Mouse (Mus musculus) ovary, postnatal 10 days (tissue): ENCODE results near the gene Cct2.
"Not testable (repeated sequence)": the region's sequence is repeated elsewhere in the genome, so short reads cannot be mapped to it uniquely, and the experiment has no call there.

Experiments used
- DNase-seq: peaks from one replicate; pipeline ENCODE4 v3.0.0; 2022; ENCODE audit warnings: low spot score

Gene Cct2

DNA sequence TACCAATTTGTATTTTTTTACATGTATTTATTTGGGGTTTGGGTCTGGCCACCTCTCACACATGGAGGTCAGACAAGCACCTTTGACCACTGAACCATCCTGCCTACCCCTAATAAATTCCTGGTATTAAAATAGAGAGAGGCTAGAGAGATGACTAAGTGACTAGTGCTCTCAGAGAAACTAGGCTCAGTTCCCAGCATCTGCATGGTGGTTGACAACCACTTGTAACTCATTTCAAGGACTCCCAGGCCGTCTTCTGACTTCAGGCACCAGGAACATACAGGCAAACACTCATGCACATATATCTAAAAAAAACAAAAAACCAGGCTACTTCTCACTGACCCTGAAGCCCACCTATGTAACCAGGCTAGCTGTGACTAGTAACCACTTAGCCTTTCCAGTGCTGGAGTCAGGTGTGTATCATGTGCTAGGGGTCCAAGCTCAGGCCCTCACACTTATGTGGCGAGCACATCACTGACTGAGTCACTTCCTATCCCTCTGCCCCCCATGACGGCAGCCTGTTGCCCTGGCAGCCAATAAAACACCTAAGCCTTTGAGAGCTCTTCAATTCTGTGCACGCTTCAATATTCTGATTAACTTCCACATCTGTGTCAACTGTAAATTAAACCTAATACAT, 13.5 kb downstream of the Cct2 start:
- DNase-seq = no peak

DNA sequence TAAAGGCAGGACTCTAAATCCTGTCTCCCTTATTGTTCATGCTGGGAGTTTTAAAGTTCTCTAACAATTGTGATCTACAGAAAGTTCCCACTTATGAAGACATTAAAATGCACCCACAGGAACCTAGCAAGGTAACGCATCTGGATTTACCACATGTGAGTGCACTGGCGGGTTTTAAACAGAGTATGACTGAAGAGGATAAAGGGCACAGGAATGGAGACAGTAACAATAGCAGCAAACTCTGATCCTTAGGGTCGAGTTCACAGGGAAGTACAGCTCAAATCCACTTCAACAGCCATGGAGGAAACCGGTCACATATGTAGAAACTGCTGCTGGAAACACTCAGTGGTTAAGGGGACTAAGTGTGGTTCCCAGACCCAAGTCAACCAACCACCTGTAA, 14.4 kb downstream of the Cct2 start:
- DNase-seq = no peak

DNA sequence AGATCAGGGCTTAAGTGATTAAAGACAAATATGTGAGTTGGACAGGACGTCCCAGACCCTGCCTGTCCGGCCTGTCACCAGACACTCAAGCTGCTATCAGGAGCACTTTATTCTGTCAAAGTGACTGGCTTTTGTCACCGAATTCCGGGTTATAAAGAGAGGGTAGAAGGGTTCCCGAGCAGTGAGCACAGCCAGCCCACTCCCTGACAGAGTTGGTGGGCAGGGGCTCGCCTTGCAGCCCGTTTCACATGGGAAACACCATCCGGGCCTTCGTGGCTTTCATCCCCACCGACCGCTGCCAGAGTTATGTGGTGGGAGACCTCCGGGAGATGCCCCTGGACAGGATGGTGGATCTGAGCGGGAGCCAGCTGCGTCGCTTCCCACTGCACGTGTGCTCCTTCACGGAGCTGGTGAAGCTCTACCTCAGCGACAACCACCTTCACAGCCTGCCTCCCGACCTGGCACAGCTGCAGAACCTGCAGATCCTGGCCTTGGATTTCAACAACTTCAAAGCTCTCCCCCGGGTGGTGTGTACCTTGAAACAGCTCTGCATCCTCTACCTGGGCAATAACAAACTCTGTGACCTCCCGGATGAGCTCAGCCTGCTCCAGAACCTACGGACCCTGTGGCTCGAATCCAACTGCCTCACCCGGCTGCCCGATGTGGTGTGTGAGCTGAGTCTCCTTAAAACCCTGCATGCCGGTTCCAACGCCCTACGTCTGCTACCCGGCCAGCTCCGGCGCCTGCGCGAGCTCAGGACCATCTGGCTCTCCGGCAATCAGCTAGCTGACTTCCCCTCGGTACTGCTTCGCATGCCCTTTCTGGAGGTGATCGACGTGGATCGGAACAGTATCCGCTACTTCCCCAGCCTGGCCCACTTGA, 18.2 kb downstream of the Cct2 start, which contains the start of gene Lrrc10:
TSS of gene Lrrc10 (plus strand) at position 167 of the 882 bp plus-strand sequence.
- no peak for DNase-seq

DNA sequence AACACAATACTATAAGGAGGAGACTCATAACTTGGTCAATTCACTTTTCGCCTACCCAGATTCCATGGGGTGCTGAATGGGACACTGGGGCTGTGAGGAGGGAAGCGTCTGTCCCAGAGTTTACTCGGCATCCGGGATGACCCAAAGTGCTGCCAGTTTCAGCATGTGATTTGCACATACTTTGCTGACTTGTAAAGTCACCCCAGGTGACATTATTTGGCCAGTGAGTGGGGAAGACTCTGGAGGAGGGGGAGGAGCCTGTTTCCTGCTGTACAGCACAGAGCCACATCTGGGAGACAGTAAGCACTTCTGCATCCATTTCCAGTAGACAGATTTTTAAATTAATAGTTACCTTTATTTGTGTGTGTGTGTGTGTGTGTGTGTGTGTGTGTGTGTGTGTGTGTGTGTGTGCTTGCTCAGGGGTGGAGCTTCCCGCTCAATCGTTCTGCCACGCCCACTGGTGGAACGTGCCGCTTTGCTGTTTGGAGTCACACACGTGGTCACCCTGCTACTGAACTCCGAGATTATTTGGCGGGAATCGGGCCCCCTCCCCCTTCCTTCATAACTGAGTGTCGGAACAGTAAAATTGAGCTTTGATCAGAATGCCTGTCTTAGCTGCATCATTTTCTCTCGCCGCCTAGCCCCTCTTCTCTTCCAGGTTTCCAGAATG, 20.0 kb downstream of the Cct2 start:
- DNase-seq = not testable (repeated sequence)

DNA sequence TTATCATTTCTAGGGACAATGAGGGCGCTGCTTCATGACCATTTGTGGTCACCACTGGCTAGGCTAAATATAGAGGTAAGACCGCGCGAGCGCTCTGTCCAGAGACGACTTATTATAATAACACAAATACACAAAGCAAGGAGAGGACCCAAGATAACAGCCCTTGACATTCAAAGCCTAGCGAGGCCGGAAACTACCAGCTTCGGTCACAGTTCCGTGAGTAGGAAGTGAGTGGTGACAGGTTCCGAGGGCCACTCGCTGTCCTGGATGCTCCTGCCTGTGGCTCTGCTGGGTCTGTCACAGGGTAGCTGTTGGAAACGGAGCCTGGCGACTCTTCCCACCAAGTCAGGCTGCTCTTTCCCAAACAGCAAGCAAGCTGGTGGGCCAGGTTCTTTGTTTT, 21.3 kb downstream of the Cct2 start:
- DNase-seq = no peak

DNA sequence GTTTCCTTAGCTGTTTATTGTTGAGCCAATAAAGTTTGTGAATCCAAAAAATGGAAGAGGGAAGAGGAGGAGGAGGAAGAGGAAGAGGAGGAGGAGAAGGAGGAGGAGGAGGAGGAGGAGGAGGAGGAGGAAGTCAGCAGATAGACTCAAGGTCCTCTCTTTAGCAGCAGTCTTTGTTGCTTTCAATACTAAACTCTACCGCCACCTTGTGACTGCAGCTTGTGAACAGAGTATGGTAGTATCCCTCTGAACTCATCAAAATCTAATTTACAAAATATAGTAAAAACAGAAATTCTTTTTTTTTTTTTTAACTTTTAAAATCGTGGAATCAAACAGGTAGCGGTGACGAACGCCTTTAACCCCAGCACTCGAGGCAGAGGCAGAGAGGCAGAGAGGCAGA, 23.3 kb downstream of the Cct2 start:
- DNase-seq = no peak

DNA sequence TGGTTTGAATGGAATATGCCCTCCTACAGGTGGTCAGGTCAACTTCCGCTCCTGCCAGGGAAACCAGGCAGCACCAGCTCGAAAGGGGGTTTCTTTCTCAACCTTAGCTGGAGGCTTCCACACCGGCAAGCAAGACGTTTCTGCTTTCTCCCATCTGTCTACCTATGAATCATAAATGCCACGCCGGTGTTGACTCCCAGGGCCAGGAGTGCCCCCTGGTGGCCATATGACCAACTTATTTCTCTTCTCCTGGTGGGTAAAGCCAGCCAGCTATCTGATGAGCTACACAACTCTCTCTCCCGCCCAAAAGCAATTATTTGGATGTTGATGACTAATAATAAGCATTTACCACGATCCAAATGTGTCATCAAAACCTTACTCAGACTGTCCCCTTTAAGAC, 29.8 kb downstream of the Cct2 start:
- DNase-seq = peak; percentile 24

DNA sequence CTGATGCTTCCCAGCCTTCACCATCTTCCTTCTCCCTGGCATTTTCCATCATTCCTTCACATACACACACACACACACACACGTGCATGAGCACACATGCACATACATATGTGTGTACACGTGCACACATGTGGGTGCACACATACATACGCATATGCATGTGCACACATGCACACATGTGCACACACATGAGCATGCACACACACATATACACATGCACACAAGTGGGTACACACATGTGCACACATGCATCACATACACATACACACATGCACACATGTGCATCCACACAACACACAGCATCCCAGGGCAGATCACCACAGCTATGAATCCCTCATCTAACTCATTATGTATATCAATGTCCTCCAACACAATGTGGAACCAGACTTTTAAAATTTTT, 32.5 kb downstream of the Cct2 start:
- no peak for DNase-seq

DNA sequence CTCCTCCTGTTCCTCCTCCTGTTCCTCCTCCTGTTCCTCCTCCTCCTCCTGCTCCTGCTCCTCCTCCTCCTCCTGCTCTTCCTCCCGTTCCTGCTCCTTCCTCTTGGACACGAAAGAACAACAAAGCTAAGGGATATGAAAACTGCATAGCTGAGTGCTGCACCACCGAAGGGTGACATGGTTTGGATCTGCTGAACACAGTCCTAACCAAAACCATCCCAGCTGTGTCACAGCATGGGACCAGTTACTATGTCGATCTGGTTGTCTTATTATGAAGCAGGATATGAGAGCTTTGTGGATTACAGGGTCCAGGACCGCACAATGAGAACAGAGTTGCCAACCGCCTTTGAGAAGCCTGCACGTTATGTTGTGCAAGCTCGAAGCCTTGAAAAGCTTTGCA, 37.4 kb downstream of the Cct2 start:
- no peak for DNase-seq

DNA sequence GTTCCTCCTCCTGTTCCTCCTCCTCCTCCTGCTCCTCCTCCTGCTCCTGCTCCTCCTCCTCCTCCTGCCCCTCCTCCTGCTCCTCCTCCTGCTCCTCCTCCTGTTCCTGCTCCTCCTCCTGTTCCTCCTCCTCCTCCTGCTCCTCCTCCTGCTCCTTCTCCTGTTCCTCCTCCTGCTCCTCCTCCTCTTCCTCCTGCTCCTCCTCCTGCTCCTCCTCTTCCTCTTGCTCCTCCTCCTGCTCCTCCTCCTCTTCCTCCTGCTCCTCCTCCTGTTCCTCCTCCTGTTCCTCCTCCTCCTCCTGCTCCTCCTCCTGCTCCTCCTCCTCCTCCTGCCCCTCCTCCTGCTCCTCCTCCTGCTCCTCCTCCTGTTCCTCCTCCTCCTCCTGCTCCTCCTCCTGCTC, 37.8 kb downstream of the Cct2 start:
- not testable (repeated sequence) for DNase-seq

DNA sequence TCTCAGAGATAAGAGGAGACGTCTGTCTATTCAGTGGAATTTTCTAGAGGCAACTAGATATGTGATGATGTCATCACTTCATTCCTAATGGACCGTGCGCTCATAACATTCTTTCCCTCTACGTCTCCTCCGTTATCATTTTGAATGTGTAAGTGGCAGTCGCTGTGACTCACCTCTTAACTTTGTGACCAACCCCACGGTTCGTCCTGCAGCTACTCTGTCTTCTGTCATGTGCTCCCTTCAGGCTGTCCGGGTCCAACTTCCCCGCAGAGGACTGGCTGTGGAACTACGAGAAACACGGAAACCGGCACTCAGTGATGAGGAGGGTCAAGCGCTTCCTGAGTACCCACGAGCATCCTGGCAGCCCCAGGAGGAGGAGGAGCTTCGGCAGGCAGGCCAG, 39.9 kb downstream of the Cct2 start:
- DNase-seq = no peak

DNA sequence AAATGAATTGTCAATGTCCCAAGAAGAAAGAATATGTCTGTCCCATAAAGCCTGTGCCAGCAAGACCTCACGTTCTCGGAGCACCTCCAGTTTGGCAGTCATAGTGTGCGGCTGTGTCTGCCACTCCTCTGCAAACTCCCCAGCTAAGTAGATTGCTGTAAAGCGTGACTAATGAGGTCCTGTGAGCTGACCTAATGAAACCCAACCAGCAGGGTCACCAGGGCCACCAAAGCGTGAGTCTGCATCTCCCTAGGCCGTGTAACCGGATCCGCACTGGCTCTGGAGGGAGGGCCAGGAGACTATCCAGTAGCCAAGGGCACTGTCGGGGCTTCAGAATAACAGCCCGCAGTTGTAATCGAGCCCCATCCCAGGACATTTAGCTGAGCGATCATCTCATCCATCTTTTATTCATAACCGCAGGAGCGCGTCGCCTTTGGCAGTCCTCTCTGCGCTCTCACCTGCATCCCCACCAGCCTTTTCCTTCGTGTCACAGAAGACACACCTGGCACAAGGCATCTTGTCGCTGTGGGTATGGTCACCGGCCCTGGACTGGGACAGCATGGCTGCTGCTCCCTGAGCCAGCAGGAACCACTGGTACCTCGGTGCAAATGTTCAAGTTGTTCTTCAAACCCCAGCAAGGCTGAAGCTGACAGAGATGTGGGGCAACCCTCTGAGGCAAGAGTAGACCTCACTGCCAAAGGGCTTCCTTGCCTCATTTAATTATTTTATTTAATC, 42.4 kb downstream of the Cct2 start:
- DNase-seq = no peak

DNA sequence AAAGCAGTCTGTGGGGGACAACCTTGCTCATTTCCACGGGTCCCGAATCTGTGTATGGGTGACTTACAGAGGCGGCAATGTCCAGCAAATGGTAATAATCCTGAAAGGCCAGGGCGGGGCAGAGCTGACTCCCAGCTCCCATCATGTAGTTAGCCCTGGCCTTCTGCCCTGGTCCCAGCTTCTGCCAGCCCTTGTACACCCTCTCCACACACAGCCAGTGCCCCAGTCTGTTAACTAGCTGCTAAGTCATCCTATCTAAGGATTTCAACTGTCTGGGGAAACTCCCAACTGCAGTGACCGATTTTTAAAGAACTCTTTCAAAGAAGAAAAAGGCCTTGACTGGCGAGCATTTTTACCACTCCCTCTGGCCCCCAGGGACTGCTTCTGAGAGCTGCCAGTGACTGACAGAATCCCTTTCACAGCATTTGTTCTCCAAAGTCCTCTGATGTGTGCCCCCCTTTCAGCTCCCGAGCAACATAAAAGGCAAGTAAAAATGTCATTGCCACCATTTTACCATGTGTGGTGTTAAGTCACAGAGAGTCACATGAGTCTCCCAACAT, 45.3 kb downstream of the Cct2 start:
- DNase-seq = no peak

DNA sequence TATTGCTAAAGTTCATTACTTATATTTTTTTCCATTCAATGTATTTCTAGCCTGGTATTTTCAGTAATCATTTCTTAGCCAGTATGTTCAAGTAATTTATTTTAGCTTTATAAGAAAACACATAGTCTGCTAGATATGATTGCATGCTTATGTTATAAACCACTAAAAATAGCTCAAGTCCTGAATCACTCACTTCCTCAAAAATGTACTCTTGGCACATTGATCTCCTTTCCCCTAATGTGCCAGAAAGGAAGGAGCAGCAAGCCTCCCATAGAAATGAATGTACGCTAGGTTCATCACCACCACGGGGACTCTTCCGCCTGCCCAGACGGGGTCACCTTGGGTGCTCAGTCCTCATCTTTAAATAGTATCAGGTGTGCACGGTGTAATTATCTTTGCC, 49.0 kb downstream of the Cct2 start:
- DNase-seq = no peak

DNA sequence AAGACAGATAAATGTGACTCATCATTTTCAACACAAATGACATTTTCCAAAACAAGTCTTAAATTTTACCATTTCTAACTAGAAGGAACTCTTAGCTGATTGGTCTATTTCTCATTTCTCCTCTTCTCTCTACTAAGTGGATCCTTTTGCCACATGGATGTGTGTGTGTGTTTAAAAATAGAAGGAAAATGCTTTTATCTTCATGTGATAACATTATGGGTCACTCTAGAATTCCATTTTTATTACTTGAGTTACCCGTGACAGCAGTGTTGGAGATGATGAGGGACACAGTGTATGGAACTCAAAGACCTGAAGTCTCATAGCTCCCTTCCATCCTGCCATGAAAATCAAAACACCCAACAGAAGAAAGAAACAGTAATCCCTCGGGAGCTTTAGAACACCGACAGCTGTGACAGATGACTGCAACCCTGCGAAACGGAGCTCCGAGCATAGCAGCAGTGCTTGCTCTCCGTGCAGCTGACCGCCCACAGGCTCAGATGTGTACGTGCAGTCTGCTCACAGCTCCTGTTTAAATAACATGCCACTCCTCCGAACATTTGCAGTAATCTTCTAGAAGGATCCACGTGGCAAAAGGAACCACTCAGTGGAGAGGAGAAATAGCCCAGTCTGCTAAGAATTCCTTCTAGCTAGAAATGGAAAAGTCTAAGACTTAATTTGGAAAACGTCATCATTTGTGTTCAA, 49.8 kb downstream of the Cct2 start:
- DNase-seq = no peak

DNA sequence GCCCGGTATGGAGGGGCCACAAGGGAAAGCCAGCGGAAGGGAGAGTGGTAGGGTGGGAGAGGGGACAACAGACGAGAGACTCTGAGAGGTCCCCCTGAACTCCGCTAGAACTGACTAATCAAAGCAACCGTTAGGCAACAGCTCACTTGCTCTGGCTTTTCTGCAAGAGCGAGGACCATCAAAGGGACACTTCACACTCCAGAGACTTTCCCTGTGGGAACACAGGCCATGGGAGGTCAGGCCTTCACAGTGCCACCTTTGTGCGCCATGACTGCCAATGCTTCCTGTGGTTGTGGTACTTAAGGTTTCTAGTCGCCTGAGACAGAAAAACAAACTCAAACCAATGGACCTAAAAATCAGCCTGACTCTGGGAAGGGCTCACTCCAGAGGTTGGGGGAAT, 52.6 kb downstream of the Cct2 start:
- DNase-seq = no peak

DNA sequence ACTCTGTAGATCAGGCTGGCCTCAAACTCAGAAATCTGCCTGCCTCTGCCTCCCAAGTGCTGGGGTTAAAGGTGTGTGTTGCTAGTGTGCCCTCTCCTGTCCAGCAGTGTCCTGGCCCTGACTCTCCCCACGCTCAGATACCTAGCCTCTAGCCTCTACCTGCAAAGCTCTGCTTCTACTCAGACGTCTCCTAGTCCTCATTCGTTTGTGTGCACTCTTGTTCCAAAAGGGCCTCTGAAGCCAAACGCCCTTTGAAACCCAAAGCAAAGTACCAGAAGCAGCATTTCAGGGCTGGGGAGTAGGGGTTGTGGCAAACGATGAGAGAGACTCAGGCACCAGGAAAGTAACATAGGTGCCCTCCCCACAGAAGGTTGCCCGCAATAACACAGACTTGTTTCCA, 53.9 kb downstream of the Cct2 start:
- no peak for DNase-seq

DNA sequence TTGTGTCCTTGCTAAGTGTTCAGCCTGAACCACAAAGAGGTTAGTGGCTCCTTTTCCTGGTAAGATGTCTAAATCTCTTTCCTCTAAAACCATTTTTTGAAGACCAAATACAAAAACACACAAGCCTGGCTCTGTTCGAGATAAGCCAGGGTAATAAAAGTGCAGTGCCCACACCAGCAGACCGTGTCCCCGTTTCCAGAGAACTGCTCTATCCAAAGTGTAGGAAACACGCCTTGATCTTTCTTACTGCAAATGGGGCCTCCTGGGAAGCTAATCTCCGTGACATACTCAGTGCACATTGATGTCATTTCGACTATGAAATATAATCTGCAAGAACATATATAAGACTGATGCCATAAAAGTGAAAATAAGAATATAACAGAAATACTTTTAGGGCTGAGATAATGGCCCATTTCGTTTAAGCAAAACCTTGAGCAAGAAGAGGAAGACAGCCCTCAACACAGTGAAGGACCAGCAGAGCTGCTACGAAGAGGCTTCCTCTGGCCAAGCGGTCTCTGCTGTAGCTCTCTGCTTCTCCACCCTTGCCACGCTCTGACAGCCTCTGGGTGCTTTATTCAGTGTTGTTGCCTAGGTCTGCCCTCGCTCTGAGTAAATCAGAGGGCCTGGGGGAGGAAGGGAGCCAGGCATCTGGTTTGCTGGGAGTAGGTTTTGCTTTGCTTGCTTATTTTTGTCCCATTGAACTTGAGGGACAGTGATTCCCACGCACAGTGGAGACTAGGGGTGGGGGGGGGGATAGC, 57.7 kb downstream of the Cct2 start:
- no peak for DNase-seq

DNA sequence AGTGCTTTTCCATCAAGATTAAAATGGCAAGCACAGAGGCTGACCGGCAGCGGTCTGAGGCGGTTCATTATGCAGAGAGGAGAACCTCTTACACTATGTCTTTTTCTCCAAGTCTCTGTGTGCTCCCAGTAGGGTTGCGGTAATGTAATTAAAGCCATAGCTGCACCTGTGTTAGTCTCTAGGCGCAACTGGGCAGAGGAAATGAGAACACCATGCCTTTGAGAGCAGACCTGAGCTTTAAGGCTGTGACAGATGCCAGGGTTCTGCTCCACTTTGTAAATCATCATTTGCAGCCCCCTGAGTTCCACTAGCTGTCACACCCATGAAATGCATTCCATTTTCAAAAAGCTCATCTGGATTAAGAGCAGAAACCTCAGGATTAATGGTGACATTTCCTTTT, 58.9 kb downstream of the Cct2 start:
- DNase-seq = no peak
